Mouse (Mus musculus) embryonic facial prominence, embryonic 11.5 days (tissue): ENCODE results near the gene Tigd3. TPM values are rescaled to one million over a fixed set of nuclear protein-coding genes. Genes with fewer than 3 reads are reported as not detected.

Experiments
- ATAC-seq: fragments of 200-750 bp; cut with Nextera tagmentation; replicated peaks from 2 replicates; pipeline ENCODE4 v1.8.0; 2017; ENCODE audit warnings: low read depth; ENCODE audit not compliant: insufficient number of reproducible peaks, low FRiP score, low TSS enrichment
- DNase-seq: peaks from one replicate; pipeline ENCODE4 v3.0.0-alpha.2; 2015; ENCODE audit warnings: low spot score
- H3K27ac ChIP-seq: fragments of 300-500 bp; sonication (generic); replicated peaks from 2 replicates; pipeline ENCODE4 v1.5.1; 2014; ENCODE audit warnings: mild to moderate bottlenecking, low read depth, low read length, control low read depth
- H3K27me3 ChIP-seq: fragments of 300-500 bp; sonication (generic); 2 replicates; pipeline ENCODE4 v1.6.1; 2014; ENCODE audit warnings: mild to moderate bottlenecking, low read length, moderate library complexity, mixed read lengths; ENCODE audit not compliant: control insufficient read depth, insufficient read depth
- H3K36me3 ChIP-seq: fragments of 300-500 bp; sonication (generic); replicated peaks from 2 replicates; pipeline ENCODE4 v1.6.1; 2014; ENCODE audit warnings: low read depth, mild to moderate bottlenecking, low read length, moderate library complexity, mixed read lengths; ENCODE audit not compliant: control insufficient read depth, insufficient read depth
- H3K4me1 ChIP-seq: fragments of 300-500 bp; sonication (generic); 2 replicates; pipeline ENCODE4 v1.6.1; 2014; ENCODE audit warnings: low read length, mixed read lengths; ENCODE audit not compliant: control insufficient read depth, insufficient read depth
- H3K4me2 ChIP-seq: fragments of 300-500 bp; sonication (generic); 2 replicates; pipeline ENCODE4 v1.6.1; 2014; ENCODE audit warnings: low read depth, mild to moderate bottlenecking, control low read depth, low read length, moderate library complexity
- H3K4me3 ChIP-seq: fragments of 300-500 bp; sonication (generic); 2 replicates; pipeline ENCODE4 v1.5.1; 2014; ENCODE audit warnings: low read depth, low read length, control low read depth
- H3K9ac ChIP-seq: fragments of 300-500 bp; sonication (generic); replicated peaks from 2 replicates; pipeline ENCODE4 v1.6.1; 2014; ENCODE audit warnings: mild to moderate bottlenecking, control low read depth, low read length
- H3K9me3 ChIP-seq: fragments of 300-500 bp; sonication (generic); replicated peaks from 2 replicates; pipeline ENCODE4 v1.6.1; 2016; ENCODE audit warnings: mild to moderate bottlenecking, low read length, inconsistent platforms, mixed read lengths; ENCODE audit not compliant: control insufficient read depth
- WGBS: fragments of 180-500 bp; shearing (Covaris S2); extraction: QIAGEN DNeasy Blood & Tissue Kit; methylation state at CpG from one replicate; pipeline ENCODE4 v1.1.7; 2014; 5-methylcytosine and 5-hydroxymethylcytosine counted together
- polyA plus RNA-seq: library from polyadenylated mRNA; unstranded; fragments of >200 nt; fragmentation: Nextera tagmentation; extraction: Ambion mirVana; gene quantifications from 2 replicates; pipeline ENCODE4 v1.2.1, GENCODE M21; 2014

Tigd3 gene
- polyA plus RNA-seq, 1 experiment from 2014 or later, result 4.3 TPM

- H3K36me3 ChIP-seq, result no peaks in the 10 kb centered on the region; the same call in 1 of the 2 replicates
- WGBS, result 87% methylated on average over 4 of the region's 4 CpGs
- H3K27ac ChIP-seq, result no peak overlapping the region
- H3K9me3 ChIP-seq, result no peaks in the 10 kb centered on the region
- no peak overlapping the region for H3K9ac ChIP-seq
- ATAC-seq (no peak), DNase-seq (no peak)
- H3K4me2 ChIP-seq, result no peak overlapping the region
- H3K27me3 ChIP-seq, result no peaks in the 10 kb centered on the region
- peaks cover 10% of the 10 kb centered on the region for H3K4me1 ChIP-seq
- no peak overlapping the region for H3K4me3 ChIP-seq
These were observed 21.4 kb downstream of the Tigd3 start for GRCm38 (mm10) chr19:5872528-5872927.

- H3K27ac ChIP-seq, result peak overlapping the region; percentile 76
- peaks cover 10% of the 10 kb centered on the region for H3K4me1 ChIP-seq
- H3K4me2 ChIP-seq, result peak overlapping the region; percentile 16; the same call in 1 of the 2 replicates
- no peak for ATAC-seq
- no peaks in the 10 kb centered on the region for H3K27me3 ChIP-seq
- WGBS, result 41% methylated on average over 6 of the region's 6 CpGs
- H3K9ac ChIP-seq, result peak overlapping the region; percentile 44; the same call in 1 of the 2 replicates
- no peaks in the 10 kb centered on the region; the same call in 1 of the 2 replicates for H3K36me3 ChIP-seq
- no peaks in the 10 kb centered on the region for H3K9me3 ChIP-seq
- DNase-seq, result peak; percentile 9
- no peak overlapping the region for H3K4me3 ChIP-seq
These were observed 22.3 kb downstream of the Tigd3 start for GRCm38 (mm10) chr19:5871683-5872082.

DNA sequence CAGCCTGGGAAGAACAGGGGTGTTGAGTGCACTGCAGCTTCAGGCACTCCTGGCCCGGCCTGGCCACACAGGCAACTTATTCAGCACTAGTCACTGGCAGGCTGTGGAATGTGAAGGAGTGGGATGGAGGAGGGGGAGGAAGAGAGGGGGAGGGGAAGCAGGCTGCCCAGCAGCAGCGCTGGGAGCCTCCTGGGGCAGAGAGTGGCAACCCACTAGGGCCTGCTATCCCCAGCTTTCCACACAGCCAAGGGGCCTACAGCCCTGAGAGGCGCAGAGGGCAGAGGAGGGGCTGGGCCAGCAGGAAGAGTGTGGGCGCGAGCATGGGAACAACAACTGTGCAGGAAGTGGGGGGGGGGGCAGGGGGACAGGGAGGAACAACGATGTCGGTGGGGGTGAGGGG is 22.7 kb downstream of the Tigd3 start:
- Histone ChIP-seq H3K4me2 (peak overlapping the region; percentile 16), H3K27me3 (no peaks in the 10 kb centered on the region), H3K4me3 (no peak overlapping the region), H3K36me3 (no peaks in the 10 kb centered on the region; the same call in 1 of the 2 replicates), H3K27ac (peak overlapping the region; percentile 76), H3K9ac (peak overlapping the region; percentile 44), H3K9me3 (no peaks in the 10 kb centered on the region), H3K4me1 (peaks cover 10% of the 10 kb centered on the region)
- peak; percentile 77 for DNase-seq
- 0% methylated on average over 5 of the region's 7 CpGs for WGBS
- peak; percentile 63 for ATAC-seq

DNA sequence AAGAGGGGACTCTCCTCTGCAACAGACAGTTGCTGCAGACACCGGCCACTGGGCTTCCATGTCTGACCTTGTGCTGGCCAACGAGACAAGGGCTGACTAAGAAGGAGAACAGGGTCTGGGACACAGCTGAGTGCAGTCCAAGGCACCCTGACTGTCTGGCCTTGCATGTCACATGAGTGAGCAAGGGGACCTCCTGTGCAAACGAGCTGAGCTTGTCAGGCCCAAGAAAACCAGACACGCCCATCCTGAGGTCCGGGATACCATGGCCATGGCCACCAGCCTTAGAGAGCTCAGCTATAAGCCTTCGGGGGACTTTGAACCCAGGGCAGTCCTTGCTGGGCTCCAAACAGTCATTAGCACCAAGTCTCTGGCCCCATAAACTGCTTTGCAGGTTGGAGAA is 25.9 kb downstream of the Tigd3 start:
- H3K4me1 ChIP-seq, result peaks cover 10% of the 10 kb centered on the region
- H3K4me3 ChIP-seq, result no peak overlapping the region
- no peak overlapping the region for H3K4me2 ChIP-seq
- no peak overlapping the region for H3K9ac ChIP-seq
- DNase-seq, result no peak
- H3K27ac ChIP-seq, result no peak overlapping the region
- H3K9me3 ChIP-seq, result no peaks in the 10 kb centered on the region
- no peak for ATAC-seq
- peaks cover 10% of the 10 kb centered on the region for H3K36me3 ChIP-seq
- 87% methylated on average over 6 of the region's 6 CpGs for WGBS
- no peaks in the 10 kb centered on the region for H3K27me3 ChIP-seq

DNA sequence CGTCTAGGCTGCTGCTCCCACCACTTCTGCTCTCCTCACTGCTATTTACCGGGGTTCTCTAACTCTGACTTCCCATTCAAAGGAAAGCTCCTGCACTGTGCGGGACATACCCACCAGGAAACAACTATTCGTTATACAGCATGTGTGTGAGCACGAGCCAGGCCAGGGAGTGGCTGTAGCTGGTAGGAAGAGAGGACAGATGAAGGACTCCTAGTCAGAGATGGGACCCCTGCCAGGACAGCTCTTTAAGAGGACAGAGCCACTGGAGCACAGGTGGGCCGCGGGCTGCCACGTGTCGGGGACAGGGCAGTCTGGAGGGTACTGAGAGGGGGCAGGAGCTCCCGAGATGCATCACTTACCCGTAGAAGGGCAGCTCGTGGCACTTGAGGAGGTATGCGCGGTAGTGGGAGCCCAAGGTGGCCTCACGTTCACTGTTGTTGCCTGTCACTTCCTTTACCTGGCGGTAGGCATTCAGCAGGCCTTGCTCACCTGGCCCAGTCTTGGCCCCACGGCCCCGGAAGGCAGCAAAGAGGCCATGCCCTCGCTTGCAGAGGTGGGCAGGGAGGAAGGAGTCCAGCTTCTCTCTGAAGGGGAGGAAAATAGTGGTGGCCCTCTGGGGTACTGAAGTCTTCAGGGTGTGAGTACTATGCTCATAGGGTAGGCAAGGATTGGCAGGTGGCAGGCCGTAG is 29.1 kb downstream of the Tigd3 start:
- Histone ChIP-seq H3K4me3 (no peak overlapping the region), H3K27ac (no peak overlapping the region), H3K27me3 (no peaks in the 10 kb centered on the region), H3K9me3 (no peaks in the 10 kb centered on the region; the same call in 1 of the 2 replicates), H3K9ac (no peak overlapping the region), H3K36me3 (peaks cover 23% of the 10 kb centered on the region), H3K4me1 (no peaks in the 10 kb centered on the region), H3K4me2 (no peak overlapping the region)
- no peak for DNase-seq
- ATAC-seq, result 0 out of 2 replicates have a peak, but pooled peaks have one; percentile 31
- 92% methylated on average over 20 of the region's 20 CpGs for WGBS

- 98% methylated on average over 5 of the region's 5 CpGs for WGBS
- DNase-seq (no peak), ATAC-seq (no peak)
- Histone ChIP-seq H3K4me1 (no peaks in the 10 kb centered on the region), H3K27me3 (no peaks in the 10 kb centered on the region), H3K9ac (no peak overlapping the region), H3K4me3 (no peak overlapping the region), H3K27ac (no peak overlapping the region), H3K9me3 (no peaks in the 10 kb centered on the region; the same call in 1 of the 2 replicates), H3K4me2 (no peak overlapping the region), H3K36me3 (peaks cover 23% of the 10 kb centered on the region)
These were observed 30.2 kb downstream of the Tigd3 start for GRCm38 (mm10) chr19:5863776-5864175.

DNA sequence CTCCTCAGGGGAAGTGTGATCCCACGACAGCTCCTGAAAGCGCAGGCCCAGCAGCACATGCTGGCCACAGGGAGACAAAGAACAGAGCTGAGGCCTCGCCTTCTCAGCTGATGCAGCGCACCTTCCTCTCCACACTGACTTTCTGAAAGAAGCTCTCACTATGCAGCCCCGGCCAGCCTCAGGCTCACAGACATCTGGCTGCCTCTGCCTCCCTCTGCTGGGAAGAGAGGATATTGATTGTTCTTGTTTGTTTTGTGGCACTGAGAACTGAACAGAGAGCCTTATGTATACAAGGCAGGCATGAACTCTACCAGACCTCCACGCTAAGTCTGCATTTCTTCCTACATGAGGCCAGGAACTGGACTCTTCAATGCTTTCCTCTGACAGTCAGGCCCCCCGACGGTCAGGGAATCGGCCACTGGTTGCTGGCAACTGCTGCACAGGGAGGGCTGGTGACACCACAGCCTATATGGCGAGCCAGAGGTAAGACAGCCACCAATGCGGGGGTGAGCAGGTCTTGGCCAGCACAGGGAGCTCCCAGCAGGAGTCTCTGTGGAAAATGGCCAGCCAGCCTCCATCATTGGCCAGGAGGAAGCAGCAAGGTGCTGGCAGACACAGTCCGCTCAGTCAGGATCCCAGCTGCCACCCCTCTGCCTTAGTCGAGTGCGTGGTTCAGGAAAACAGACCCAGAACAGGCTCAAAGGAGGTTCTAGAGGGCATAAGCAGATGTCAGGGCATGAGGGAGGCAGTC is 31.4 kb downstream of the Tigd3 start:
- DNase-seq (no peak), ATAC-seq (no peak)
- no peaks in the 10 kb centered on the region; the same call in 1 of the 2 replicates for H3K9me3 ChIP-seq
- no peak overlapping the region for H3K4me3 ChIP-seq
- 97% methylated on average over 14 of the region's 14 CpGs for WGBS
- H3K36me3 ChIP-seq, result peaks cover 23% of the 10 kb centered on the region
- no peak overlapping the region for H3K9ac ChIP-seq
- H3K27me3 ChIP-seq, result no peaks in the 10 kb centered on the region
- no peak overlapping the region for H3K27ac ChIP-seq
- no peak overlapping the region for H3K4me2 ChIP-seq
- no peaks in the 10 kb centered on the region for H3K4me1 ChIP-seq

GRCm38 (mm10) chr19:5856604-5857003 is 37.3 kb downstream of the Tigd3 start:
- Histone ChIP-seq H3K27me3 (no peaks in the 10 kb centered on the region), H3K4me1 (no peaks in the 10 kb centered on the region), H3K27ac (no peak overlapping the region), H3K4me2 (no peak overlapping the region), H3K9ac (no peak overlapping the region), H3K9me3 (no peaks in the 10 kb centered on the region), H3K36me3 (peaks cover 9% of the 10 kb centered on the region), H3K4me3 (no peak overlapping the region)
- ATAC-seq (0 out of 2 replicates have a peak, but pooled peaks have one; percentile 29), DNase-seq (no peak)
- WGBS, result 61% methylated on average over 9 of the region's 9 CpGs
